Mouse (Mus musculus) ES-E14 (cell line): ENCODE measurements around the gene Vps8.

Experiments used
- MAFK ChIP-seq: IDR thresholded peaks from 2 replicates; pipeline ENCODE4 v1.6.1; 2014; ENCODE audit warnings: mild to moderate bottlenecking, low read depth, low read length, inconsistent platforms; ENCODE audit not compliant: insufficient read depth
- ZC3H11A ChIP-seq: IDR thresholded peaks from 2 replicates; pipeline ENCODE4 v1.6.1; 2012; ENCODE audit warnings: low read depth, mild to moderate bottlenecking, inconsistent platforms, low read length, borderline replicate concordance
- ZNF384 ChIP-seq: IDR thresholded peaks from 2 replicates; pipeline ENCODE4 v1.6.1; 2012; ENCODE audit warnings: low read depth, low read length, inconsistent platforms

DNA sequence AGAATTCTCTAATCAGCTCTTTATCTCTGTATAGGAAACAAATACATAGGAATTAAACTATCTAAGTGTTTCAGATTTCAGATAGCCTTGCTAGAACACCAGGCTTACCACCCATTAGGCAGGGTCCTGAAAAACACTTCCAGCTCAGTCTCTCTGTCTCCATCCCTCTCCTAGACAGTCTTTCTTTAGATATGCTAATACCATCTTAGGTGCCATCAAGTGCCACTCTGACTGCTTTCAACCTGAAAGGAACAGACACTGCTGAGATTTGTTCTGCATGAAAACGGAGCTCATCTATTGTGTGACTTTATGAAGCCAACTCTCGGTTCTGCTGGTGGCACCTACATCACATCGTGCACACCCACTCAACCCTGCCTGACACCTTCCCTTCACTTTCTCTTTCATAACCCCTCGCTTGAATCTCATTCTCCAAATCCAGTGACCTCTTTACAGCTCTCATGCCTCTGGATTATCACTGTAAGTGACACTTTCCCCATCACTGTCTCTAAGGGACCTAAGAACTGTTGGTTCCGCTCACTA, 267.4 kb downstream of the Vps8 start:
- no peak for TF ChIP-seq ZC3H11A
- no peak for TF ChIP-seq ZNF384
- no peak for TF ChIP-seq MAFK
